Mouse (Mus musculus) limb, embryonic 15.5 days (tissue): Measurements from ENCODE around the gene Hoxa6. TPM values are rescaled to one million over a fixed set of nuclear protein-coding genes. Genes with fewer than 3 reads are reported as not detected.
A peak's percentile ranks its signal among the peaks of the same experiment; 100 is the strongest.

Source experiments
- ATAC-seq: fragments of 200-750 bp; cut with Nextera tagmentation; 2 replicates; pipeline ENCODE4 v1.8.0; 2017; ENCODE audit warnings: low read depth, moderate TSS enrichment; ENCODE audit not compliant: insufficient number of reproducible peaks, low FRiP score, low TSS enrichment
- H3K27ac ChIP-seq: fragments of 300-500 bp; sonication (generic); 2 replicates; pipeline ENCODE4 v1.5.1; 2015; ENCODE audit warnings: moderate library complexity, mild to moderate bottlenecking, inconsistent platforms
- H3K27me3 ChIP-seq: fragments of 300-500 bp; sonication (generic); 2 replicates; pipeline ENCODE4 v1.6.1; 2015; ENCODE audit warnings: inconsistent platforms
- H3K36me3 ChIP-seq: fragments of 300-500 bp; sonication (generic); 2 replicates; pipeline ENCODE4 v1.6.1; 2015; ENCODE audit warnings: inconsistent platforms
- H3K4me1 ChIP-seq: fragments of 300-500 bp; sonication (generic); 2 replicates; pipeline ENCODE4 v1.6.1; 2015; ENCODE audit warnings: inconsistent platforms
- H3K4me2 ChIP-seq: fragments of 300-500 bp; sonication (generic); 2 replicates; pipeline ENCODE4 v1.6.1; 2015; ENCODE audit warnings: mild to moderate bottlenecking, inconsistent platforms
- H3K4me3 ChIP-seq: fragments of 300-500 bp; sonication (generic); 2 replicates; pipeline ENCODE4 v1.5.1; 2015; ENCODE audit warnings: mild to moderate bottlenecking, inconsistent platforms
- H3K9ac ChIP-seq: fragments of 300-500 bp; sonication (generic); 2 replicates; pipeline ENCODE4 v1.6.1; 2015; ENCODE audit warnings: inconsistent platforms
- H3K9me3 ChIP-seq: fragments of 300-500 bp; sonication (generic); 2 replicates; pipeline ENCODE4 v1.6.1; 2016; ENCODE audit warnings: inconsistent platforms
- WGBS: fragments of 180-500 bp; shearing (Covaris S2); methylation state at CpG from one replicate; pipeline ENCODE4 v1.1.7; 2015; 5-methylcytosine and 5-hydroxymethylcytosine counted together
- polyA plus RNA-seq: library from polyadenylated mRNA; unstranded; fragments of >200 nt; fragmentation: Nextera tagmentation; extraction: Ambion mirVana; gene quantifications from 2 replicates; pipeline ENCODE4 v1.2.1, GENCODE M21; 2015

Hoxa6 gene
- polyA plus RNA-seq = 0.41 and 1.1 TPM in 2 replicates

DNA sequence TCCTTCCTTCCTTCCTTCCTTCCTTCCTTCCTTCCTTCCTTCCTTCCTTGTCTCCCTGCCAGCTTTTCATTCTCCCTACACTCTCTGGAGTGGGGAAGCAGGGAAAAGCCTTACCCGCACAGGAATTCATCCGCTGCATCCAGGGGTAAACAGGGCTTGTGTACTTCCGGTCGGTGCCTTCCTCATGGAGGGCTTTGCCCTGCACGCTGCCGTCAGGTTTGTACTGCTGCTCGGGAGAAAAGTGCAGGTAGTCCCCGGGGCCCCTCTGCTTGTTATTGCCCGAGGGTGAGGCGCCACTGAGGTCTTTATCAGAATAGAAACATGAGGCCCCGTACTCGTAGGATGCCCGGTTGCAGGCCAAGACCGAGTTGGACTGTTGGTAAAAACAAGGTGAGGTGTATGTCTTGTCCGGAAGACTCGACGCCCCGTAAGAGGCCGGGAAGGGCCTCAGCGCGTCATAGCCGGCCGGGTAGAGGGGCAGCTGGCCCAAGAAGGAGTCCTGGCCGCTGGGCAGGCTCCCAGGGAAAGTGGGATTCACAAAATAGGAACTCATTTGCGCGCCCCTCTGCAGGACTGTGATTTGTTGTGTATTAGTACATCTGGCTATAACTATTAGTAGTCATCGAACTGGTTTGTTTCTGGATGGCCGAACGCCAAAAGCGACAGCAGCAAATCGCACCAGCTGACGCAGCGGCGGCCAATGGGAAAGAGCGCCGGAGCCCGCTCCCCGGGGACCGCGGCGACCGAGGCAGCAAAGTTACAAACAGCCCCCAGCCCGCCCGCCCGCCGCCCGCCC is at the start of gene Hoxa6:
Gene Hoxa6, minus strand, starts transcription at position 651 of the 796 bp plus-strand sequence.
- peaks cover 74% of the 10 kb centered on the region for H3K4me1 ChIP-seq
- H3K27me3 ChIP-seq = peaks cover 57% of the 10 kb centered on the region
- 8% methylated on average over 45 of the region's 47 CpGs for WGBS
- H3K27ac ChIP-seq = peak within 1 kb of the TSS; percentile 17; the same call in 1 of the 2 replicates
- no peak for ATAC-seq
- H3K9ac ChIP-seq = 0 out of 2 replicates have a peak within 1 kb of the TSS, but pooled peaks have one; percentile 8
- H3K36me3 ChIP-seq = peaks cover 5% of the 10 kb centered on the region; the same call in 1 of the 2 replicates
- no peaks in the 10 kb centered on the region for H3K9me3 ChIP-seq
- peak within 1 kb of the TSS; percentile 71 for H3K4me2 ChIP-seq
- H3K4me3 ChIP-seq = peak within 1 kb of the TSS; percentile 39

DNA sequence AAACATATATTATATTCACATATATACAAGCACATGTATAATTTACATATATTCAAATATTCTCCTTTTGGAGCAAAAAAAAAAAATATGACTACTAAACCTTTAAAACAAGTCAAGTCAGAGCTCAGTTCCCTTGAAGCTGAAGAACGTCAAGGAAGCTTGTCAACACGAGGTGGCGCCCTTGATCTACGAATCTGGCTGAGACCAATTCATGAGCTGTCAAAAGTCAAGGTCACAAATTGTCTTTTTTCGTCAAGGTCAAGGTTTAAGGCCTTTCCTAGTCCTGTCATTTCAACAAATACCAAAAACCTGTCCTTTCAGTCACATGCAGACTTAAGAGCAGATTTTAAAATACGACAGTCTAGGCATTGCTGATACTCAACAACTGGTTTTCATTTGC is 48.4 kb upstream of the Hoxa6 start:
- ATAC-seq = no peak
- 1% methylated on average over 6 of the region's 6 CpGs for WGBS
- Histone ChIP-seq H3K36me3 (no peaks in the 10 kb centered on the region), H3K9ac (no peak overlapping the region), H3K4me3 (peak overlapping the region; percentile 34), H3K4me2 (peak overlapping the region; percentile 59), H3K9me3 (no peaks in the 10 kb centered on the region), H3K27ac (no peak overlapping the region), H3K27me3 (peaks cover 9% of the 10 kb centered on the region), H3K4me1 (peaks cover 13% of the 10 kb centered on the region)

DNA sequence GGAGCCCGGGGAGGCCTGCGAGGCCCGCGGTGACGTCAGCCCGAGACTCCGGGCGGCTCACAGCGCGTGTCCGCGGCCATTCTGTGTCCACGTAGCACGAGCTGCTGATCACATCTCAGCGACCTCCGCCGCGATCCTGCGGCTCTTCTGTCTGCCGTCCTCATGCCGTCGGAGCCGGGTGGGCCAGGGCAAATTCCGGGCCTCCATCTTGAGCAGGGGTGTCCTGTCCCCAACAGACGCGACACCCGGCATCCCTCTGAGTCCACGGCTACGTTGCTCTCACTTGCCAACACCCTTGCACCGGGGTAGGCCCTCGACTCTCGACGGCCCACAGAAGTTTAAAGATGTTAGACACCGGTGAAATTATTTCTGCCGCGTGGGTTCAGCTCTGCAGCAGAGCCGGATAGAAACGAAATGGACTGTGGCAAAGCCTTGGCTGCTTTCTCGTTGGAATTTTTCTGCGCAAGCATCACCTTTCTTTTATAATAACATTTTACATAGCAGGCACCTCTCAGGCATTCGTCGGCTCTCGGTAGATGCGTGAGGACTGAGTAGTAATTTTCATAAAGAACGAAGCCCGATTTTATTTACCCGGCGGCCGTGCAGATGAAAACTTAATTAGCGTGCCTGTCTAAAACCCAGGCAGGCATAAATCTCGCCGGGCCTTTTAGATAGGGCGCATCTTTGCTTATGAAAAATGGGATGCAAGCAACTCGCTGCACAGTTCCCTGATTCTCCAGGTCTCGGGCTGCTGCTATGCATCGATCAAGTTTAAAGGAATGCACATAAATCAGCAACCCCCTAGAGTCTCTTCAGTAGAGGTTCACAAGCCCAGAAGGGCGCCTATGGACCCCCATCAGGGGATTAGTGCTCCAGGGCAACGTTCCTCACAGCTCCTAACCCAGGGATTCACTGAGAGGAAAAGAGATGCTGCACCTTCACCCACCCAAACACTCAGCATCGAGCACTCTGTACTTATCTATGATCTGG is 45.3 kb upstream of the Hoxa6 start:
- Histone ChIP-seq H3K4me3 (peak overlapping the region; percentile 39), H3K36me3 (no peaks in the 10 kb centered on the region), H3K9ac (peak overlapping the region; percentile 55), H3K27ac (peak overlapping the region; percentile 90), H3K9me3 (no peaks in the 10 kb centered on the region), H3K27me3 (peaks cover 8% of the 10 kb centered on the region), H3K4me2 (peak overlapping the region; percentile 56), H3K4me1 (peaks cover 15% of the 10 kb centered on the region)
- no peak for ATAC-seq
- WGBS = 3% methylated on average over 59 of the region's 59 CpGs

DNA sequence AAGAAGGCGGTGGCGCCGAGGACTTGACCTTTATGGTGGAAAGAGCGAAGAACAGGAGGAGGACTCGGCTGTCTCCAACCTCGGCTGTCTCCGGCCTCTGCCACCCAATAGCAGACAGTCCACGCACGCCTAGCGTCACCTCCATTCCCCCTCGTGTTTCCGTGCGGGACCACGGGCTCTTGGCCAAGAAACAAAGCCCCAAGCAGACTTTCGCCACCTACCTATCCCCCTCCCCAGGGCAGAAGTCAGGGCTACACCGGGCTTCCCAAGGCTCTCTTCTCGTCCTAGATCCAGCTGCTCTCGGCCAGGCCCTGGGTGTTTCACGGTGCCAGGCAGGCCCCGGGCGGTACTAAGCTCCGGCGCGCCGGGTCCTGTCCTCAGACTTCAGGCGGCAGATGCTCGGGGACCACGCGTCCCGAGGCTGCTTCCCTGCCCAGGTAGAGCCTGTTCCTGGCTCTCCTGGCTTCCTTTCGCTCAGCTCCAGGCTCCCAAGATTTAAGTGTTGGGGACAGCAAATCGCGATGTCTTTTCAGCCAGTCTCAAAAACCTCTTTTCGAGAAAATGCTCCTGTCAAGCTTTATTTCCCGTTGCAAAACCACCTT is 44.4 kb upstream of the Hoxa6 start:
- WGBS = 5% methylated on average over 35 of the region's 35 CpGs
- ATAC-seq = 0 out of 2 replicates have a peak, but pooled peaks have one; percentile 7
- Histone ChIP-seq H3K4me2 (peak overlapping the region; percentile 56), H3K9ac (peak overlapping the region; percentile 55), H3K4me3 (peak overlapping the region; percentile 39), H3K36me3 (no peaks in the 10 kb centered on the region), H3K27me3 (peaks cover 14% of the 10 kb centered on the region), H3K27ac (peak overlapping the region; percentile 90), H3K9me3 (no peaks in the 10 kb centered on the region), H3K4me1 (peaks cover 15% of the 10 kb centered on the region)

DNA sequence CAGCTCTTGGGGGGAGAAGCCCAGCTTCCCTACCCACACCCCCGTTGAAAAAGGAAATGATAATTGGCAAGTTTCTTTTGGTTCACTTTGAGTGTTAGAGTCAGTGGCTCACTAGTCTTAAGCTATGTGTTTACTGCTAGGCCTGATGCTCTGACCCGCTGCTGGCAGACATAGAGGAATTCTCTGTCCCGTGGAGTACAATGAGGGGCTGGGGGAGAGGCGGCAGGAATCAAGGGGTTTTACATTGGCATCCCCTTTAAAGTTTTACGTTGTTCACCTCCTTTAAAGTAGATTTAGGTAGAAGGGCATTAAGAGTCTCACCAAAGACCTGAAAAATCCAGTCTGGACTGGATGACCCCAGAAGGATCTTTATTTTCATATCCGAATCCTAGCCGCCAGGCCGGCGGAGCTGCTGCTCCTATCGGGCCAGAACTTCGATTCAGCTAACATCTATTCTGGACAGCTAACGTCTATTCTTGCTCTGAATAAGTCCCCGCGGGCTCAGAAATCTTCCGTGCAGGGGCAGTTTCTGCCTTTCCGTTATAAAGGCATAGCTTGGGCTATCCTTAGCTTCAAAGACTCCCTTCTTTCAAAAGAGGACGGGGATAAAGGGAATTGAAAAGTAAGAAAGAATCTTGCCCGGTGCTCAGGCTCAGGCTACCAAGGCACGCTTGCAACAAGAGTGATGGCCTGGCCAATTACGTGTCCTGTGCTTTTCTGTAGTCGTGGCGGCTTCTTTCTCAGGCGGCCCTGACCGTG is 43.7 kb upstream of the Hoxa6 start:
- peak; percentile 35 for ATAC-seq
- WGBS = 6% methylated on average over 24 of the region's 24 CpGs
- H3K4me3 ChIP-seq = peak overlapping the region; percentile 39
- no peaks in the 10 kb centered on the region for H3K9me3 ChIP-seq
- peaks cover 14% of the 10 kb centered on the region for H3K27me3 ChIP-seq
- peaks cover 15% of the 10 kb centered on the region for H3K4me1 ChIP-seq
- peak overlapping the region; percentile 56 for H3K4me2 ChIP-seq
- H3K27ac ChIP-seq = peak overlapping the region; percentile 90
- H3K9ac ChIP-seq = peak overlapping the region; percentile 55
- no peaks in the 10 kb centered on the region for H3K36me3 ChIP-seq

DNA sequence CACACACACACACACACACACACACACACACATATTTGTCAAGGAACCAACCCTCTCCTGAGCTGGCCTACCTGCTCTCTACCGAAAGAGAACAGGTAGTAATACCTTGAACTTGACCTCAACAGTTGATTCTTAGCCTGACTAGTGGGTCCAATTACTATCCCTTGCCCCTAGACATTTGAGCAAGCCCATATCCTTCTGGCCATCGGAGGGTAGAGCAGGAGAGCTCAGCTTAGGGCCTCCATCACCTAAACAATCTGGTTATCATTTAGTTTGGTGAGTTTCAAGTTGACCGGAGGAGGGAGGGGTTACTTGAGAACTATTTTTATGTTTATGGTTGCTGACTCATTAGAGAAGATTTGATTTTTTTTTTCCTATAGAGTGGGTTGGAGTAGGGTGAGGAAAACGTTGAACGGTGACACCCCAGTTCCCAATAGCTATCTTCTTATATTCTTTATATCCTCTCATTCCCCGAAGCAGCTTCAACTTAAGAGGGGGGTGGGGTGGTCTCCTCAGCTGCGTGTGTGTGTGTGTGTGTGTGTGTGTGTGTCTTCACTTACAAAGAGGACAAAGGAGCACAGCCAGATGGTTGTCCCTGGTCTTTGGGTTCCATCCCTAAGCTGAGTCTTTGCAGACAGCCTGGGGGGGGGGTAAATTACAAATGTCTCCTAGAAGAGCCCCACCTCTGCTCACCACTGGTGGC is 42.8 kb upstream of the Hoxa6 start:
- Histone ChIP-seq H3K9me3 (no peaks in the 10 kb centered on the region), H3K4me1 (peaks cover 15% of the 10 kb centered on the region), H3K9ac (peak overlapping the region; percentile 10), H3K4me3 (peak overlapping the region; percentile 39), H3K27me3 (peaks cover 14% of the 10 kb centered on the region), H3K36me3 (no peaks in the 10 kb centered on the region), H3K4me2 (peak overlapping the region; percentile 56), H3K27ac (peak overlapping the region; percentile 90)
- ATAC-seq = no peak
- 17% methylated on average over 7 of the region's 7 CpGs for WGBS

DNA sequence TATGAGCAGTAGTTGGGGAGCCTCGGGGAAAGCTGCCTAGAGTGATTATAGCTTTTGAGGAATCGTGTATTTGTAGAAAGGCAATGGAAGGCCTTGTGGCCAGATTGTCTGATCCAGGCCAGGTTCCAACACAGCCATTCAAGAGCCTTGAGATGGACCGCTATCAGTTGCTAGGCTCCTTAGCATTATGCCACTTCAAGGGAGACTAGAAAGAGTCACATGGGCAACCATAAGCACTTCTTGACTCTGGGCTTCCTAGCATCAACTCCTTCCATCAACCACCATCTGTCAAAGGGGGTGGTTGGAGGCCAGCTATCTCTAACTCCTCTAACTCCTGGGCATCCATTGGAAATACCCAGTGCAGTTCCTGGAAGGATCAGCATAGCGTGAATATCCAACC is 41.3 kb upstream of the Hoxa6 start:
- Histone ChIP-seq H3K9ac (0 out of 2 replicates have a peak overlapping the region, but pooled peaks have one; percentile 47), H3K4me3 (peak overlapping the region; percentile 64), H3K36me3 (no peaks in the 10 kb centered on the region), H3K9me3 (no peaks in the 10 kb centered on the region), H3K4me2 (peak overlapping the region; percentile 60), H3K27me3 (peaks cover 14% of the 10 kb centered on the region), H3K27ac (peak overlapping the region; percentile 91), H3K4me1 (peaks cover 15% of the 10 kb centered on the region)
- 11% methylated on average over 4 of the region's 4 CpGs for WGBS
- ATAC-seq = no peak

DNA sequence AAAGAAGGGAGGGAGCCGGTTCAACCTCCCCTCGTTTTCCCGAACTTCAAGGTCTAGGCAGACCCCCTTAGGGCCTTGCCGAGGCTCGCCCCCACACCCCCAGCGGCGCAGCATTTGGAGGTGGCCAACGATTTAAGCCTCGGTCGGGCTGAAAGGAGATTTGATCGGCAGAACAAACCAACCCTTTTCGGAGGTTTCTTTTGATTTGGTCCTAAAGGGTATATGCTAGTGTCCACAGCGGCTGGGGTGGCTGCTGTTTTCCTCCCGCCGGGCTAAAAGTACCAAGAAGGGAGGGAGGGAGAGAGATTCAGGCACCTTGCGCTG is 40.9 kb upstream of the Hoxa6 start:
- Histone ChIP-seq H3K4me2 (peak overlapping the region; percentile 60), H3K4me3 (peak overlapping the region; percentile 64), H3K27ac (peak overlapping the region; percentile 91), H3K27me3 (peaks cover 14% of the 10 kb centered on the region), H3K36me3 (no peaks in the 10 kb centered on the region), H3K4me1 (peaks cover 15% of the 10 kb centered on the region), H3K9ac (peak overlapping the region; percentile 47; the same call in 1 of the 2 replicates), H3K9me3 (no peaks in the 10 kb centered on the region)
- ATAC-seq = no peak
- 9% methylated on average over 16 of the region's 16 CpGs for WGBS

DNA sequence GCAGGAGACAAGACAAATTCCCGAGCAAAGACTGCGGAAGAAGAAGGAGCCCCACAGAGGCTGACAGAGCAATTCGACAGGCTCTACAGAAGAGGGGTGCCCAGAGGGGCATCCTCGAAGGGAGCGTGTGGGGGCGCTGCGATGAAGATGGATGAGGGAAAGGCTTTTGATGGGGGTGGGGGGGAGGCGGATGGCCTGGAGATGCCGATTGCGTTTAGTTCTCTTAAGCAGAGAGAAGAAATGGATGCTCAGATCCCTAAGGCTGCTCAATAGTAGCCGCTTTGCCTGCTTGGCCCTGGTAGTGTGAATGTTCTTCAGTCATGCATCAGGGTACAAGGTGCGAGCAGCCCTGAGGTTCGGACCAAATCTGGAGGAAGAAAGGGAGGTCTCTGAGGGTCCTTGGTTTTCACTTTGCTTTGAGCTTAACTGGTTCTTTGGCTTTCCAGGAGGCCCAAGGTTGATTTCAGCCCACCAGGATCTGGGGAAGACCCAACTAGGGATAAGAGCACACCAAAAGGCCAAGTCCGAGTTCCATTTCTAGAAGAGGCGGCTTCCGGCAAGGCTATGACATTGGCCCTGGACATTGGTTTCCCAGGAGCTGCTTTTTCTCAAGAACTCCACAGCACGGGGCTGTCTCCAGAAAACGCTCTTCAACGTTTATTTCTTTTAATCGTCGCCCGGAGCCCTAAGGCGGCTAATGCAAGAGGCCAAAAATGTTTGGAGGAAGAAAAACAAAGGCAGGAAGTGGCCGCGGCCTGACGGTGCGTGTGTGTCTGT is 40.3 kb upstream of the Hoxa6 start:
- peaks cover 17% of the 10 kb centered on the region for H3K4me1 ChIP-seq
- peak overlapping the region; percentile 47 for H3K9ac ChIP-seq

More for the DNA sequence above, 40.3 kb upstream of the Hoxa6 start:
- no peaks in the 10 kb centered on the region for H3K36me3 ChIP-seq
- peaks cover 14% of the 10 kb centered on the region for H3K27me3 ChIP-seq
- H3K9me3 ChIP-seq = no peaks in the 10 kb centered on the region
- peak overlapping the region; percentile 64 for H3K4me3 ChIP-seq
- WGBS = 9% methylated on average over 27 of the region's 27 CpGs
- ATAC-seq = no peak
- H3K4me2 ChIP-seq = peak overlapping the region; percentile 60
- H3K27ac ChIP-seq = peak overlapping the region; percentile 91
